Mouse (Mus musculus) midbrain, postnatal 0 days (tissue): ENCODE data around the gene Ydjc. TPM values are rescaled to one million over a fixed set of nuclear protein-coding genes. Genes with fewer than 3 reads are reported as not detected.

Source experiments
- ATAC-seq: fragments of 200-750 bp; cut with Nextera tagmentation; 2 replicates; pipeline ENCODE4 v1.8.0; 2017; ENCODE audit warnings: moderate number of reproducible peaks, mild to moderate bottlenecking, moderate TSS enrichment, moderate library complexity; ENCODE audit not compliant: low FRiP score
- DNase-seq: peaks from one replicate; pipeline ENCODE4 v3.0.0-alpha.2; 2015; ENCODE audit warnings: low spot score
- H3K27ac ChIP-seq: fragments of 300-500 bp; sonication (generic); 2 replicates; pipeline ENCODE4 v1.5.1; 2014; ENCODE audit warnings: low read depth, mild to moderate bottlenecking, low read length, mixed read lengths
- H3K27me3 ChIP-seq: fragments of 300-500 bp; sonication (generic); 2 replicates; pipeline ENCODE4 v1.6.1; 2014; ENCODE audit warnings: low read length, control low read depth, mixed read lengths; ENCODE audit not compliant: insufficient read depth
- H3K36me3 ChIP-seq: fragments of 300-500 bp; sonication (generic); 2 replicates; pipeline ENCODE4 v1.6.1; 2014; ENCODE audit warnings: low read length, control low read depth, mixed read lengths; ENCODE audit not compliant: insufficient read depth
- H3K4me1 ChIP-seq: fragments of 300-500 bp; sonication (generic); 2 replicates; pipeline ENCODE4 v1.6.1; 2014; ENCODE audit warnings: mild to moderate bottlenecking, control low read depth, antibody characterized with exemption, low read length, mixed read lengths; ENCODE audit not compliant: insufficient read depth
- H3K4me2 ChIP-seq: fragments of 300-500 bp; sonication (generic); 2 replicates; pipeline ENCODE4 v1.6.1; 2014; ENCODE audit warnings: low read depth, mild to moderate bottlenecking, low read length, mixed read lengths; ENCODE audit not compliant: poor library complexity, severe bottlenecking
- H3K4me3 ChIP-seq: fragments of 300-500 bp; sonication (generic); 2 replicates; pipeline ENCODE4 v1.5.1; 2014; ENCODE audit warnings: low read depth, mild to moderate bottlenecking, low read length, moderate library complexity
- H3K9ac ChIP-seq: fragments of 300-500 bp; sonication (generic); replicated peaks from 2 replicates; pipeline ENCODE4 v1.6.1; 2014; ENCODE audit warnings: mild to moderate bottlenecking, low read length, moderate library complexity, mixed read lengths; ENCODE audit not compliant: poor library complexity, severe bottlenecking
- H3K9me3 ChIP-seq: fragments of 300-500 bp; sonication (generic); 2 replicates; pipeline ENCODE4 v1.6.1; 2016; ENCODE audit warnings: low read length, control low read depth
- CTCF ChIP-seq: IDR thresholded peaks from 2 replicates; pipeline ENCODE4 v1.5.1; 2016; ENCODE audit warnings: antibody characterized with exemption, mild to moderate bottlenecking
- WGBS: fragments of 180-500 bp; shearing (Covaris S2); extraction: QIAGEN DNeasy Blood & Tissue Kit; methylation state at CpG from one replicate; pipeline ENCODE4 v1.1.7; 2014; 5-methylcytosine and 5-hydroxymethylcytosine counted together
- polyA plus RNA-seq: library from polyadenylated mRNA; unstranded; fragments of >200 nt; fragmentation: Nextera tagmentation; extraction: Ambion mirVana; gene quantifications from 2 replicates; pipeline ENCODE4 v1.2.1, GENCODE M21; 2015
- total RNA-seq: library from RNA; depleted of rRNA; stranded (reverse); fragments of >200 nt; gene quantifications from 2 replicates; pipeline ENCODE4 v1.2.3, GENCODE M21; 2014

Ydjc gene
- total and polyA plus RNA-seq, 2 experiments from 2014 or later: 48.9 to 60.3 TPM

DNA sequence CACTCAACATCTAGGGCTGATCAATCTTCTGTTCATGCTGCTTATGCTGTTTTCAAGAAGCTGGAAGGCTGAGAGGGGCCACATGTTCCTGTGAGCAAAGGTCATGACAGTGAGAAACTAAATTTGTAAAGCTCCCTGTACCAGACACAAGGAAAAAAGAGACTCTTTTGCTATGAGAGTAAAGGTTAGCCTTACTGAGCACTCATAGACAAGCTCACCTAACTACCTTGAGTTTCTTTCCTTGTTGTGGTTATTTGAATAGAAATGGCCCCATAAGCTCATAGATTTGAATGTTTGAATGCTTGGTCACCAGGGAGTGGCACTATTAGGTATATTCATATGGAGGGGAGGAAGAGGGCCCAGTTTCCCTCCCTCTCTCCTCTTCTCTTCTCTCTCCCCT lies 22.8 kb downstream of the Ydjc start:
- no peak for ATAC-seq
- H3K4me3 ChIP-seq: no peak overlapping the region
- TF ChIP-seq CTCF: no peak
- DNase-seq: no peak
- H3K27me3 ChIP-seq: no peaks in the 10 kb centered on the region
- H3K9me3 ChIP-seq: no peaks in the 10 kb centered on the region
- no peak overlapping the region for H3K4me2 ChIP-seq
- H3K4me1 ChIP-seq: no peaks in the 10 kb centered on the region
- no peak overlapping the region for H3K9ac ChIP-seq
- H3K27ac ChIP-seq: no peak overlapping the region
- H3K36me3 ChIP-seq: no peaks in the 10 kb centered on the region

DNA sequence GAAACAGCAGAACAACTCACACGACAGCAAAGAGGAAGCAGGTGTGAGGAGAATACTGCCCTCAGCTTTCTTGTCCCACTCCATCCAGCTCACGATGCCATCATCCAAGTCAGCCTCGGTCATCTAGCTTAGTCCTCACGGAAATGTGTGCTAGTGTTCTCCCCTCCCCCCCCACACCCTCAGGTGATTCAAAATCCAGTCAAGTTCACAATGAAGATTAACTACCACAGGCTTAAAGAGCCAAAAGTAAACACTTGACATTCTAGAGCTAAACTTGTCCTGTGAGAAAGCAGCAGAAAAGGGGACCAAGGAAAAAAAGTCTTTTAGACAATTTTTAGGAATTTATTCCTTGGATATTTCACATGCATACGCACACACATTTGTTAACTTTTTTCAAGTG lies 23.6 kb downstream of the Ydjc start:
- H3K36me3 ChIP-seq: peaks cover 2% of the 10 kb centered on the region; the same call in 1 of the 2 replicates
- H3K9ac ChIP-seq: no peak overlapping the region
- no peak overlapping the region for H3K4me3 ChIP-seq
- 88% methylated on average over 5 of the region's 5 CpGs for WGBS
- TF ChIP-seq CTCF: no peak
- no peaks in the 10 kb centered on the region for H3K9me3 ChIP-seq
- no peak overlapping the region for H3K4me2 ChIP-seq
- ATAC-seq (no peak), DNase-seq (no peak)
- H3K27me3 ChIP-seq: no peaks in the 10 kb centered on the region
- H3K4me1 ChIP-seq: no peaks in the 10 kb centered on the region
- H3K27ac ChIP-seq: no peak overlapping the region

DNA sequence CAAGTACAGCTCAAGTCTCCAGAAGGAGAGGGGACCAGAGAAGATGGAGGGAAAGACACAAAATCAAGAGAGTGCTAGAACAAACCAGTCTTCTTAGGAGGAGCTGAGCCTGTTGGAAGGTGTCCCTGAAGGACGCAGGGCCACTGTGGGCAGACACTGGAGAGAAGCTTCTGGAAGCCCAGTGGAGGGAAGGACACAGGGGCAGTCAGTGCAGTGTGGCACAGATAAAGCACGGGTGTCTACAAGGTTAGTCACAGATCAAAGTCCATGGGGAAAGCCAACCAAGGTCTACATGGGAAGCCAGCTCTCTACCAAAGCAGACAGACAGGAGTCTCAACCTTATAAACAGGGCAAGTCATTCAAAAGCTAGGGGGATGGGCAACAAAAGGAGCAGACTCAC lies 31.3 kb downstream of the Ydjc start:
- no peak for TF ChIP-seq CTCF
- no peaks in the 10 kb centered on the region for H3K27me3 ChIP-seq
- no peak overlapping the region for H3K4me3 ChIP-seq
- peaks cover 18% of the 10 kb centered on the region for H3K36me3 ChIP-seq
- ATAC-seq (no peak), DNase-seq (no peak)
- no peak overlapping the region for H3K4me2 ChIP-seq
- WGBS: 93% methylated on average over 2 of the region's 2 CpGs
- no peak overlapping the region for H3K9ac ChIP-seq
- H3K9me3 ChIP-seq: no peaks in the 10 kb centered on the region
- H3K4me1 ChIP-seq: no peaks in the 10 kb centered on the region
- no peak overlapping the region for H3K27ac ChIP-seq

DNA sequence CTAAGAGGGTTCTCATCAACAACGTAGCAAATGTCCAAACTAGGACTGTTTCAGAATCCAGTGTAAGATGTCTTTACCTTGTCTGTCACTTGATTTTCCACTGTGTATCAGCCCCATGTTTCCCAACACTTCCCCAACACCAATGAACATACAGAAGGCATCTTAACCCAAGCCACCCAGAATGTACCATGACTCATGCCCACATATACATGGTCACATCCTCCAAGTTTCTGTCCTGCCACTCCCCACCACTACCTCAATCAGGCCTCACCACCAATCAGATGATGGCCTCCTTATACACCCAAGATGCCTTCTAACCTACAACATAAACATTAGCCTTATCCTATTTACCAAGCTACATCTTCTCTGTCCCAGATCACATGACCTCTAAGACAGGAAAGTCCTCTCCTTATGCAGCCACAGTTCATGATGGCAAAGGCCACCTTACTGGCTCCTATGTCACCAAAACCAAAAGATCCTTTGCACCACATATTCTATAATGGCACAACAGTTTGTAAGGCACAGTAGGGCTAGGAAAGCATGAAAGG lies 33.3 kb downstream of the Ydjc start:
- H3K4me1 ChIP-seq: no peaks in the 10 kb centered on the region
- DNase-seq: no peak
- ATAC-seq: no peak
- 97% methylated on average over 1 of the region's 1 CpGs for WGBS
- TF ChIP-seq CTCF: no peak
- no peak overlapping the region for H3K4me3 ChIP-seq
- H3K4me2 ChIP-seq: no peak overlapping the region
- H3K36me3 ChIP-seq: peaks cover 18% of the 10 kb centered on the region
- no peaks in the 10 kb centered on the region for H3K27me3 ChIP-seq
- no peak overlapping the region for H3K9ac ChIP-seq
- H3K9me3 ChIP-seq: no peaks in the 10 kb centered on the region
- no peak overlapping the region for H3K27ac ChIP-seq

DNA sequence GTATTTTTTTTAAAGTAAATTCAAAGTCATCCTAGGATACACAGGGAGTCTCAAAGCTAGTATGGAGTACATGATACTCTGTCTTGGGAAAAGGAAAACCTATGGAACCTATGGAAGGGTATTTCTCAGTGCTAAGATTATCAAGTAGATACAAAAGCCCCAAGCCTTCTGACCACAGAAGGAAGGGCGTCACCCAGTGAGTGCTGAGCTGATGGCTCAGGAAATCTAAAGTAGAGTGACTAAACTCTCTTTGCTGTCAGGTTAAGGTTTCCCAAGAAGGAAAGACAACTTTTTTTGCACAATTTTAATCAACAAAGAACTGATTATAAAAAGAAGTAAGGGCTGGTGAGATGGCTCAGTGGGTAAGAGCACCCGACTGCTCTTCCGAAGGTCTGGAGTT lies 35.3 kb downstream of the Ydjc start:
- Histone ChIP-seq H3K27me3 (no peaks in the 10 kb centered on the region), H3K4me3 (no peak overlapping the region), H3K4me1 (no peaks in the 10 kb centered on the region), H3K27ac (no peak overlapping the region), H3K9ac (no peak overlapping the region), H3K9me3 (no peaks in the 10 kb centered on the region), H3K4me2 (no peak overlapping the region), H3K36me3 (peaks cover 11% of the 10 kb centered on the region)
- ATAC-seq (no peak), DNase-seq (no peak)
- no peak for TF ChIP-seq CTCF
- WGBS: 96% methylated on average over 3 of the region's 3 CpGs

DNA sequence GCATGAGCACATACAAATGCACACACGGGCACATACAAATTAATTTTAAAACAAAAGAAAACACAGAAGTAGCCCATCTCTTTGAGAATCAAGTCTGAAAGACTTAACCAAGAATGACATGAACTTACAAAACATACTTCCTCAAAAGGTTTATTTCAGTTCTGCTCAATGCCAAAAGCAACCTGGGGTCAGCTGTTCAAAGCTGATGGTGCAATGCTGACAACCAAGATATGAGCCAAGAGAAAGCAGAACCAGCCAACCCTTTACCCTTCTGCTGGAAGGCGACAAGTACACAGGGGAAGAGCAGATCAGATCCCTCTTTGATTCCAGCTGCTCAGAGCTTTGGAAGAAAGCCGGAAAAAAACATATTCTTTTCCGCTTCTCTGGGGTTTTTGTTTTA lies 37.0 kb downstream of the Ydjc start:
- ATAC-seq (no peak), DNase-seq (no peak)
- Histone ChIP-seq H3K4me1 (no peaks in the 10 kb centered on the region), H3K4me3 (no peak overlapping the region), H3K9me3 (no peaks in the 10 kb centered on the region), H3K27ac (no peak overlapping the region), H3K4me2 (no peak overlapping the region), H3K36me3 (no peaks in the 10 kb centered on the region), H3K27me3 (no peaks in the 10 kb centered on the region), H3K9ac (no peak overlapping the region)
- WGBS: 78% methylated on average over 4 of the region's 4 CpGs
- no peak for TF ChIP-seq CTCF
